Mouse (Mus musculus): ENCODE measurements at regions not wholly inside any gene's neighbourhood (a gene's known extent, or its start where the extent isn't known, plus 50 kb on each side); places are given as distances from the start of the nearest gene placed in this dataset.

GRCm38 (mm10) chr12:39952854-39953253 is 85.0 kb downstream of the Arl4a start:
- DNase-seq (ENCODE audit: extremely low spot score in 1 of 2, low spot score in 2 of 2): no peak
- intact Hi-C loops (cut with DNase I): no loop called here
- Histone ChIP-seq H3K27ac (no peak overlapping the region), H3K4me3 (no peak overlapping the region)
- no peak for TF ChIP-seq CTCF (IDR thresholded peaks at IDR 0.05)

DNA sequence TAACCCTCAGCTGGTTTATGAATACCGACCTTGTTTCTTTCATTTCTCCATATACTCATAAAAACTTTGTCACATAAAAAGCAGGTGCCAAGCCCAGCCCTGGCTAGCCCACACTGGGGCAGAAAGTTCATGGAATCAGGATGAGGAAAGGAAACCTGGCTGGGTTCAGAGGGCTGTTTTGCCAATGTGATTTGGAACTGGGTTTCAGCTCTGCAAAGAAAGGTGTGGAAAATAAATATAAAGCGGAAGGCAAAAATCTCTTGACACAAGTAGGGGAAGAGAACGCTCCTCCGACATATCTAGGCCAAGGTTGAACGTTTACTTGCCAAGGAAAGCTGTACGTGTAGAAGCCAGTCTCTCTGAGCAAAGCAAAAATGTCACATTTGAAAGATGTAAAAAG is 85.9 kb downstream of the Arl4a start:
- H3K4me3 ChIP-seq: no peak overlapping the region
- no peak overlapping the region for H3K27ac ChIP-seq
- DNase-seq (ENCODE audit: extremely low spot score in 1 of 2, low spot score in 2 of 2): no peak
- intact Hi-C loops (cut with DNase I): no loop called here
- TF ChIP-seq CTCF (IDR thresholded peaks at IDR 0.05): no peak

- H3K4me3 ChIP-seq: no peak overlapping the region
- intact Hi-C loops (cut with DNase I): no loop called here
- no peak overlapping the region for H3K27ac ChIP-seq
- no peak for TF ChIP-seq CTCF (IDR thresholded peaks at IDR 0.05)
- DNase-seq (ENCODE audit: extremely low spot score in 1 of 2, low spot score in 2 of 2): peak in 1 of 2 experiments; percentile 32
Observed at GRCm38 (mm10) chr12:39950270-39950801, 87.5 kb downstream of the Arl4a start.

GRCm38 (mm10) chr12:39942910-39943309 is 94.9 kb downstream of the Arl4a start:
- intact Hi-C loops (cut with DNase I): no loop called here
- H3K27ac ChIP-seq: no peak overlapping the region
- no peak for DNase-seq (ENCODE audit: extremely low spot score in 1 of 2, low spot score in 2 of 2)
- TF ChIP-seq CTCF (IDR thresholded peaks at IDR 0.05): no peak
- no peak overlapping the region for H3K4me3 ChIP-seq

DNA sequence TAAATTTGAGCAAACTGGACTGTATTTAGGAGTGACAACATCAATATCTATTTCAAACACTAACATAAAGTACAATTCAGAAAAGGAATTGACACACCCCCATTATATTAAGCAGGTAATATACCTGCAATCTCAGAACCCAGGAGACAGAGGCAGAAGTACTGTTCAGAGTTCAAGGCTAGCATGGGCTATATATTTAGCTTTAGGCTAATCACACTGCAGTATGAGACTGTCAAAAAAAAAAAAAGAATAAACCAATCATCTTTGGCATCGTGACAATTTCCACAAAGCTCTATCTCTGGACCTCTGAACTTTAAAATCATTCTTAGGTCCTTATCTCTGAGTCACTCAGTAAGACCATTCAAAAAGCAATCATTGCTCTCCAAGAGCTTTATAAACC is 96.7 kb downstream of the Arl4a start:
- TF ChIP-seq CTCF (IDR thresholded peaks at IDR 0.05): no peak
- no peak for DNase-seq (ENCODE audit: extremely low spot score in 1 of 2, low spot score in 2 of 2)
- H3K27ac ChIP-seq: no peak overlapping the region
- no peak overlapping the region for H3K4me3 ChIP-seq
- intact Hi-C loops (cut with DNase I): no loop called here

DNA sequence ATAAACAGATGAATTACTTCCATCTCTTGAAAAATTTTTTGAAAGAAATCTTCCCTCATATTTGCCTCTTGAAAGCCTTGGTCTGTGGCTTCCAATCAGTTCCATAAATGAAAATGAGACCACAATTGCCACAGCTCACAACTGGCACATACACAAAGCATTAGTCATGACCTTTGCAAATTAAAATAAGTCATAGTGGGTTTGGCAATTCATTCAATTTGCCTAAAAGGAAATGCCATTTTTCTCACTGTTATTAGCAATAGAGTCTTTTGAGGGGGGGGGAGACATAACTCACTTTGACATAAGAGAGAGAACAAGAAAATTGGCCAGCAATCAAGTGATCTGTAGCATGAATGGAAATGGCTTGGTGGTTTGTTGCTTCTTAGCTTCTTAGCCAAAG is 98.8 kb downstream of the Arl4a start:
- H3K4me3 ChIP-seq: no peak overlapping the region
- DNase-seq (ENCODE audit: extremely low spot score in 1 of 2, low spot score in 2 of 2): no peak
- TF ChIP-seq CTCF (IDR thresholded peaks at IDR 0.05): no peak
- no peak overlapping the region for H3K27ac ChIP-seq
- intact Hi-C loops (cut with DNase I): no loop called here

GRCm38 (mm10) chr12:39938211-39938610 is 99.6 kb downstream of the Arl4a start:
- H3K27ac ChIP-seq: no peak overlapping the region
- TF ChIP-seq CTCF (IDR thresholded peaks at IDR 0.05): no peak
- DNase-seq (ENCODE audit: extremely low spot score in 1 of 2, low spot score in 2 of 2): no peak
- no peak overlapping the region for H3K4me3 ChIP-seq
- intact Hi-C loops (cut with DNase I): no loop called here

GRCm38 (mm10) chr12:39936331-39936730 is 101.5 kb downstream of the Arl4a start:
- H3K4me3 ChIP-seq: peak overlapping the region; percentile 20; the same call in 1 of the 2 replicates
- DNase-seq (ENCODE audit: extremely low spot score in 1 of 2, low spot score in 2 of 2): no peak
- TF ChIP-seq CTCF (IDR thresholded peaks at IDR 0.05): no peak
- intact Hi-C loops (cut with DNase I): no loop called here
- no peak overlapping the region; the same call in 1 of the 2 replicates for H3K27ac ChIP-seq

DNA sequence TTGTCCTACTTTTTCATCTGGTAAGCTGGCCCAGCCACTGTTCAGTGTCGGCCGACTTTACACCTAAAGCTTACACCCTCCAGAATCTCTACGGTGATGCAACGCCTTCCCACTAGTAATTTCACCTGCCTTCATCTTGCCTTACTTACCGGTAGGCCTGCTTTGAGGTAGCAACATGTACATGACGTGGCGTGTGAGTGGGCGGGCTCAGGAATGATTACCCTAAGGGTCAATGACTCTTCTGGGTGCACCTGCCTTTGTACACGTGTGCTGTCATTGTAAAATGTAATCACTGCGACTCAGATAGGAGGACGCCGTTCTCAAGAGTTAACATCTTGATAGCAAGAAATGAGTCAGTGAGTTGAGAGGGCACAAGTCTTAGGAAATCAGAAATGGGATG is 102.0 kb downstream of the Arl4a start:
- TF ChIP-seq CTCF (IDR thresholded peaks at IDR 0.05): no peak
- intact Hi-C loops (cut with DNase I): no loop called here
- no peak for DNase-seq (ENCODE audit: extremely low spot score in 1 of 2, low spot score in 2 of 2)
- H3K27ac ChIP-seq: no peak overlapping the region
- H3K4me3 ChIP-seq: peak overlapping the region; percentile 20; the same call in 1 of the 2 replicates

- TF ChIP-seq CTCF (IDR thresholded peaks at IDR 0.05): no peak
- no peak overlapping the region for H3K27ac ChIP-seq
- DNase-seq (ENCODE audit: extremely low spot score in 1 of 2, low spot score in 2 of 2): no peak
- intact Hi-C loops (cut with DNase I): no loop called here
- H3K4me3 ChIP-seq: no peak overlapping the region
Observed at GRCm38 (mm10) chr12:39934877-39935276, 102.9 kb downstream of the Arl4a start.

DNA sequence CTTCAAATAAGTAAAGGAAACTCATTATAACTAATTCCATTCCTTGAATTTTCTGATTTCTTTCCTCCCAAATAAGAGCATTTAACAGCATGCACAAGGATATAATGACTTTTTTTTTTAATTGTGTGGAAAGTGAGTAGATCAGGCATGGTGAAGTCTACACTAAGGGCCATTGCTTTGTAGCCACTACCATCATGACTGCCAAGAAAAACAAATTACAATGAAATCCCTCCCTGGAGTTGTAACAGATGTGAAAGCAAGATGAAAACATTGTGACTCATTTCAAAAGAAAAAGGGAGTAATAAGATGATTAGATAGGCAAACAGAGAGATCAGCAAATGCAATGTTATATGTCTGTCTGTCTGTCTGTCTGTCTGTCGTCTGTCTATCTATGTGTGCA is 106.6 kb downstream of the Arl4a start:
- intact Hi-C loops (cut with DNase I): no loop called here
- no peak for DNase-seq (ENCODE audit: extremely low spot score in 1 of 2, low spot score in 2 of 2)
- TF ChIP-seq CTCF (IDR thresholded peaks at IDR 0.05): no peak

DNA sequence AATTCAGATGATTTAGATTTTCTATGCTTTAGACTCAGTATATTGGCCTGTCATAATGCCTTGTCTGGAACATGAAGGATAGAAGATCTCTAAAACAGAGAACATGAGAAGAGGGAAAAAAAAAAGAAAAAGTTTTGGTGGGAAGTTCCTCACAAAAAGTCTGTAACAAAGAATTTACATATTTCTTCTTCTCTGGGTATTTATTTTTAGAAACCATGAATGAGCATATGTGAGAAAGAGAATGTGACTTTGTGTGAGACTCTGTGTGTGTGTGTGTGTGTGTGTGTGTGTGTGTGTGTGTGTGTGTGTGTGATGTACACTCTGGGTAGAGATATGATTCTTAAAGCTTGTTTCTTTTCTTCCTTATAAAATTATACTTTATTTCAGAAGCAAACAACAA is 109.9 kb downstream of the Arl4a start:
- intact Hi-C loops (cut with DNase I): no loop called here
- DNase-seq (ENCODE audit: extremely low spot score in 1 of 2, low spot score in 2 of 2): no peak
- no peak for TF ChIP-seq CTCF (IDR thresholded peaks at IDR 0.05)
- Histone ChIP-seq H3K4me3 (no peak overlapping the region), H3K27ac (no peak overlapping the region)

More for the DNA sequence above, 106.6 kb downstream of the Arl4a start:
- Histone ChIP-seq H3K4me3 (no peak overlapping the region), H3K27ac (no peak overlapping the region)

DNA sequence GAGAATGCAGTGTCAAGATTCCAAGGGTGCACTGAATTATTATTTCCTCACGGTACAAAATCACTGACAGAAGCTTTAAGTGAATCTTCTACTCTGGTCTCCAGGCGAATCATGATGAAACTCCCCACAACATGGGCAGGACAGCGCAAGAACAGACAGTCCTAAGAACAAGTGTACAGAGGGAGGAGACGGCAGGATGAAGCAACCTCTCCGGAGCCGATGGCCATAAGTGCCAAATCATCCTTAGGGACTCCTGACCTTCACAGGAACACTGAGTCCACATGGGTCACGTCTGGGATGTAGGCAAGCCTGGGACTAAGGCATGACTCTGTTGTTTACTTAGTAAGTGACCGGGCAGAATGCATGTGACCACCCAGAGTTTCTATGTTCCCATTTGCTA is 110.8 kb downstream of the Arl4a start:
- H3K27ac ChIP-seq: no peak overlapping the region
- no peak overlapping the region for H3K4me3 ChIP-seq
- no peak for DNase-seq (ENCODE audit: extremely low spot score in 1 of 2, low spot score in 2 of 2)
- TF ChIP-seq CTCF (IDR thresholded peaks at IDR 0.05): no peak
- intact Hi-C loops (cut with DNase I): no loop called here

Data from left cerebral cortex, adult 2 months (tissue).